Mouse (Mus musculus) hindbrain, embryonic 11.5 days (tissue): ENCODE data around the gene Exoc3l4. TPM values are rescaled to one million over a fixed set of nuclear protein-coding genes. Genes with fewer than 3 reads are reported as not detected.
A peak's percentile ranks its signal among the peaks of the same experiment; 100 is the strongest.

Experiments used
- ATAC-seq: fragments of 200-750 bp; cut with Nextera tagmentation; 2 replicates; pipeline ENCODE4 v1.8.0; 2017; ENCODE audit warnings: mild to moderate bottlenecking, moderate TSS enrichment, moderate library complexity; ENCODE audit not compliant: low FRiP score
- DNase-seq: peaks from one replicate; pipeline ENCODE4 v3.0.0-alpha.2; 2015; ENCODE audit warnings: low spot score
- H3K27ac ChIP-seq: fragments of 300-500 bp; sonication (generic); 2 replicates; pipeline ENCODE4 v1.5.1; 2014; ENCODE audit warnings: mild to moderate bottlenecking, low read depth, low read length
- H3K27me3 ChIP-seq: fragments of 300-500 bp; sonication (generic); 2 replicates; pipeline ENCODE4 v1.6.1; 2014; ENCODE audit warnings: mild to moderate bottlenecking, low read length, moderate library complexity, mixed read lengths; ENCODE audit not compliant: control insufficient read depth, insufficient read depth
- H3K36me3 ChIP-seq: fragments of 300-500 bp; sonication (generic); 2 replicates; pipeline ENCODE4 v1.6.1; 2014; ENCODE audit warnings: mild to moderate bottlenecking, low read length, moderate library complexity, mixed read lengths; ENCODE audit not compliant: control insufficient read depth, insufficient read depth
- H3K4me1 ChIP-seq: fragments of 300-500 bp; sonication (generic); replicated peaks from 2 replicates; pipeline ENCODE4 v1.6.1; 2014; ENCODE audit warnings: low read length, mixed read lengths; ENCODE audit not compliant: control insufficient read depth, insufficient read depth
- H3K4me2 ChIP-seq: fragments of 300-500 bp; sonication (generic); replicated peaks from 2 replicates; pipeline ENCODE4 v1.6.1; 2014; ENCODE audit warnings: mild to moderate bottlenecking, low read depth, low read length
- H3K4me3 ChIP-seq: fragments of 300-500 bp; sonication (generic); 2 replicates; pipeline ENCODE4 v1.5.1; 2014; ENCODE audit warnings: low read depth, low read length
- H3K9ac ChIP-seq: fragments of 300-500 bp; sonication (generic); 2 replicates; pipeline ENCODE4 v1.6.1; 2014; ENCODE audit warnings: low read depth, low read length
- H3K9me3 ChIP-seq: fragments of 300-500 bp; sonication (generic); 2 replicates; pipeline ENCODE4 v1.6.1; 2016; ENCODE audit warnings: low read length; ENCODE audit not compliant: control insufficient read depth
- WGBS: fragments of 180-500 bp; shearing (Covaris S2); extraction: QIAGEN DNeasy Blood & Tissue Kit; methylation state at CpG from one replicate; pipeline ENCODE4 v1.1.7; 2014; 5-methylcytosine and 5-hydroxymethylcytosine counted together
- polyA plus RNA-seq: library from polyadenylated mRNA; unstranded; fragments of >200 nt; fragmentation: Nextera tagmentation; extraction: Ambion mirVana; gene quantifications from 2 replicates; pipeline ENCODE4 v1.2.1, GENCODE M21; 2014

The Exoc3l4 gene
- polyA plus RNA-seq, result 3.5 and 3.8 TPM in 2 replicates

DNA sequence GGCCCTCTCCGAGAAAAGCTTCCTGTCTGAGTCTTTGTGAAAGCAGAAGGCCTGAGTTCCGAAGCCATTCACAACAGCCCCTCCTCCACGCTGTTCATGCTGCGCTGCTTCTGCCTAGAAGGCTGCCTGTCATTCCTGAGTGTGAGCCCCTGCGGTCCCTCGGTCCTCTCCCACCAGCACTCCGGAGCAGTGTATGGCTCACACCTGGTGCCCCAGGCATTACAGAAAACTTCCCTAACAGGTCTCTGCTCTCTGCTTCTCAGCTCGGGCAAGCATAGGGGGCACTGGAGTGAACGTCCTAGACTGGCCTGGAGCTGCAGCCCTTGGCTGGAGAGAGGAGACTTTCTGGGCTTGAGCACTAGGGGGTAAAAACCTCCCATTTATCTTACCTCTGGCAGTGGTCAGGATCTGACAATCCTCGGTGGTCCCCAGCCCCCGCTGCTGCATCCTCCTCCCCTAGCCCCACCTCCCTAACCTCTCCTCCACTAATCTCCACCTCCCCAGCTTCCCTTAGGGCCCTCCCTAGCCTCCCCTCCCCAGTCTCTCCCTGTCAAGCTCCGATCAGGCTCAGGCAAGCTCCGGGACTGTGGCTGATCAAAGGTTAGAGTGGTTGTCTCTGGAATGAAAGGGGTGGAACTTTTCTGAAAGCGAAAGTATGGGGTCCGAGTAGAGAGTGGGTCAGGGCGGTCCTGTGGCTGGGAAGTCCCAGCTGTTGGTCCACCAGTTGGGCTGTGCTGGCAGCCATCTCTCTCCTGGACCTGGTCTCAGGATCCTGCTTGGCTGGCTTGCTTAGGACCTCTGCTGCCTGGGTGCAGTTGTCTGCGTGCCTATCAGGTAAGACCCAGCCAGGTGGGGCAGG is at the start of gene Exoc3l4:
TSS of gene Exoc3l4 (plus strand) at position 97 of the 859 bp plus-strand sequence.
- H3K4me3 ChIP-seq, result no peak within 1 kb of the TSS
- H3K4me2 ChIP-seq, result peak within 1 kb of the TSS; percentile 38
- WGBS, result 3% methylated on average over 17 of the region's 17 CpGs
- no peaks in the 10 kb centered on the region for H3K9me3 ChIP-seq
- no peaks in the 10 kb centered on the region for H3K36me3 ChIP-seq
- peak; percentile 44; the same call in 1 of the 2 replicates for ATAC-seq
- no peak within 1 kb of the TSS for H3K9ac ChIP-seq
- H3K4me1 ChIP-seq, result no peaks in the 10 kb centered on the region; the same call in none of the 2 replicates
- peak; percentile 46 for DNase-seq
- H3K27me3 ChIP-seq, result peaks cover 12% of the 10 kb centered on the region
- H3K27ac ChIP-seq, result no peak within 1 kb of the TSS

- WGBS, result 86% methylated on average over 7 of the region's 7 CpGs
- no peaks in the 10 kb centered on the region for H3K36me3 ChIP-seq
These were observed 49.8 kb upstream of the Exoc3l4 start for GRCm38 (mm10) chr12:111367065-111367464.

GRCm38 (mm10) chr12:111370249-111370648 is 46.6 kb upstream of the Exoc3l4 start:
- no peaks in the 10 kb centered on the region; the same call in 1 of the 2 replicates for H3K4me1 ChIP-seq
- no peaks in the 10 kb centered on the region for H3K27me3 ChIP-seq
- no peaks in the 10 kb centered on the region for H3K36me3 ChIP-seq
- H3K4me3 ChIP-seq, result no peak overlapping the region
- 59% methylated on average over 4 of the region's 4 CpGs for WGBS
- no peaks in the 10 kb centered on the region for H3K9me3 ChIP-seq
- DNase-seq, result no peak
- no peak overlapping the region for H3K9ac ChIP-seq
- no peak for ATAC-seq
- no peak overlapping the region for H3K27ac ChIP-seq
- no peak overlapping the region for H3K4me2 ChIP-seq

More at GRCm38 (mm10) chr12:111367065-111367464, 49.8 kb upstream of the Exoc3l4 start:
- H3K27me3 ChIP-seq, result no peaks in the 10 kb centered on the region
- no peaks in the 10 kb centered on the region; the same call in 1 of the 2 replicates for H3K4me1 ChIP-seq
- ATAC-seq (no peak), DNase-seq (no peak)
- no peak overlapping the region for H3K4me2 ChIP-seq
- H3K27ac ChIP-seq, result no peak overlapping the region
- H3K9me3 ChIP-seq, result no peaks in the 10 kb centered on the region
- no peak overlapping the region for H3K9ac ChIP-seq
- H3K4me3 ChIP-seq, result no peak overlapping the region

DNA sequence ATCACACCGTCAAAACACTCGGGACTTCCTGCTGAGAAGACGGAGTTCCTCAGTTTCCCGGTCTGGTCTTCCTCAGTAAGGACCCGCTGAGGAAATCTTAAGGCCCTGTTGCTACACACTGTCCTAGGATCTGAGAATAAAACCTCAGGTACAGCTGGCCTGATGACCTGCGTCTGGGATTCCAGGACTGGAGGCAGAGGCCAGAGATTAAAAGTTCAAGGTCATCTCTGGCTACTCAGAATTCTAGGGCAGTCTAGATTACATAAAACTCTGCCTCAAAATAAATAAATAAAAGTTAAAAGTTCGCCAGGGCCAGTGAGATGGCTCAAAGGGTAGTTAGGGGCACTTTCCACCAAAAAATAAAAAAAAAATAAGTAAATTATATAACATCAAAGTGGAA is 44.9 kb upstream of the Exoc3l4 start:
- Histone ChIP-seq H3K9me3 (no peaks in the 10 kb centered on the region), H3K27ac (no peak overlapping the region), H3K36me3 (no peaks in the 10 kb centered on the region), H3K4me1 (peaks cover 3% of the 10 kb centered on the region; the same call in 1 of the 2 replicates), H3K4me3 (no peak overlapping the region), H3K9ac (no peak overlapping the region), H3K4me2 (no peak overlapping the region), H3K27me3 (no peaks in the 10 kb centered on the region)
- no peak for ATAC-seq
- WGBS, result 86% methylated on average over 7 of the region's 7 CpGs
- DNase-seq, result no peak

DNA sequence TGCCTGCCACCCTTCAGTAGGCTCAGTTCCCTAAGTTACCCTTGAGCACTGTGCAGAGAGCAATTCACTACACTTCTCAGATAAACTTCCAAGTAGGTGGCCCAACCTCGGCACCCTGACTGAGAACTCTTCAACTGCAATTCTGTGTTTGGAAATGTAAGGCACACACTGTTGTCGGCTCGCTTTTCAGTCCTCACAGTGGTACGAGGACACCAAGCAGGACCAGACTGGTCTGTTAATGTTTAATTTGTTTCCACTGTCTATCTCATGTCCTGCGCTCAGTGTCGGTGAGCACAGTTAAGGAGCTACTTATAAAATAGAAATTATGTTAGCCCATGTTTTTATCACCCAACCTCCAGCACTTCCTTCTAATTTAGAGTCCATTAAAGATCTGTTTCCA is 43.4 kb upstream of the Exoc3l4 start:
- Histone ChIP-seq H3K4me1 (peaks cover 3% of the 10 kb centered on the region; the same call in 1 of the 2 replicates), H3K36me3 (no peaks in the 10 kb centered on the region), H3K9me3 (no peaks in the 10 kb centered on the region), H3K9ac (no peak overlapping the region), H3K27ac (no peak overlapping the region), H3K27me3 (no peaks in the 10 kb centered on the region), H3K4me2 (no peak overlapping the region), H3K4me3 (no peak overlapping the region)
- ATAC-seq (no peak), DNase-seq (no peak)
- WGBS, result 70% methylated on average over 6 of the region's 6 CpGs

DNA sequence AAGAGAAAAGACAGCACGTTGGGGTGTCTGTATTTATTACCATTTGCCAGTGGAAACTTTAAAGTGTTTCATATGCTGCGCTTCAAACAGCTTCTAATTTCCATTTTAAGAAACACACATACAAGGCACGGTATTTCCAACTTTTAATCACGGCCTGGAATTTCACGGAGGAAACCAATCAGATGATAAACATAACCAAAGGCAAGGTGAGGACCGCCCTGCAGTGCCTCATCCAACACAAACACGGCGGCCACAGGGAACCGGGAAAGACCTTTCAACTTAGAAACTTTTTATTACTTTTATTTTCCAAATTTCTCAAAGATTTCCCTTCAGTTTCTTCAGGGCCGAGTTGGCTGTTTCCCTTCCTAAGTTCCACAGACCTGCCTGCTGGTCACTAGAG is 42.1 kb upstream of the Exoc3l4 start:
- no peak overlapping the region for H3K4me3 ChIP-seq
- peaks cover 3% of the 10 kb centered on the region; the same call in 1 of the 2 replicates for H3K4me1 ChIP-seq
- WGBS, result 83% methylated on average over 10 of the region's 10 CpGs
- DNase-seq (no peak), ATAC-seq (no peak)
- no peak overlapping the region for H3K9ac ChIP-seq
- H3K27ac ChIP-seq, result no peak overlapping the region
- no peaks in the 10 kb centered on the region for H3K27me3 ChIP-seq
- H3K4me2 ChIP-seq, result no peak overlapping the region
- no peaks in the 10 kb centered on the region for H3K9me3 ChIP-seq
- no peaks in the 10 kb centered on the region for H3K36me3 ChIP-seq

DNA sequence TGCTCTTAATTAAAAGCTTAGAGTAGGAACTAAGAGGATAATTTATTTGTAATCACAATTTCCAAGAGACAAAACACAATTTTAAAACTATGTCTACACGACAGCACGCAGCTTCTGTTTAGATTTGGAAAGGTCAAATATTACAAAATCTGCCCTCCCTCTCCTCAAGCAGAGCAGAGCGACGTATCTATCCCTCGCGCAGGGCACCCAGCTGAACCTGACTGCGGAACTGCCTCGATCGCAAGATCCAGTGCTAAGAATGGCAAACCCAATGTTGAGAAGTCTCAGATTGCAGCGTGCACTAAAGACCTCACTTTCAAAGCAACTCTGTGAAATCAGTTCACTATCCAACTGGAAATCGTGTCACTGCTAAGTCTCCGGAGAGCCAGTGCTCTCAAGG is 41.3 kb upstream of the Exoc3l4 start:
- H3K4me2 ChIP-seq, result peak overlapping the region; percentile 83
- peaks cover 3% of the 10 kb centered on the region; the same call in 1 of the 2 replicates for H3K4me1 ChIP-seq
- ATAC-seq, result no peak
- H3K27ac ChIP-seq, result no peak overlapping the region
- no peaks in the 10 kb centered on the region for H3K27me3 ChIP-seq
- no peak for DNase-seq
- no peaks in the 10 kb centered on the region for H3K36me3 ChIP-seq
- H3K9ac ChIP-seq, result no peak overlapping the region
- peak overlapping the region; percentile 97 for H3K4me3 ChIP-seq
- WGBS, result 79% methylated on average over 12 of the region's 12 CpGs
- no peaks in the 10 kb centered on the region for H3K9me3 ChIP-seq

GRCm38 (mm10) chr12:111376053-111376452 is 40.8 kb upstream of the Exoc3l4 start:
- Histone ChIP-seq H3K9ac (peak overlapping the region; percentile 96; the same call in 1 of the 2 replicates), H3K27me3 (no peaks in the 10 kb centered on the region), H3K4me1 (peaks cover 3% of the 10 kb centered on the region; the same call in 1 of the 2 replicates), H3K4me2 (peak overlapping the region; percentile 83), H3K9me3 (no peaks in the 10 kb centered on the region), H3K4me3 (peak overlapping the region; percentile 97), H3K27ac (no peak overlapping the region), H3K36me3 (no peaks in the 10 kb centered on the region)
- ATAC-seq (no peak), DNase-seq (no peak)
- 53% methylated on average over 6 of the region's 6 CpGs for WGBS
